14 mouse cellular contexts compared by ENCODE assay signal in the genomic region with DNA sequence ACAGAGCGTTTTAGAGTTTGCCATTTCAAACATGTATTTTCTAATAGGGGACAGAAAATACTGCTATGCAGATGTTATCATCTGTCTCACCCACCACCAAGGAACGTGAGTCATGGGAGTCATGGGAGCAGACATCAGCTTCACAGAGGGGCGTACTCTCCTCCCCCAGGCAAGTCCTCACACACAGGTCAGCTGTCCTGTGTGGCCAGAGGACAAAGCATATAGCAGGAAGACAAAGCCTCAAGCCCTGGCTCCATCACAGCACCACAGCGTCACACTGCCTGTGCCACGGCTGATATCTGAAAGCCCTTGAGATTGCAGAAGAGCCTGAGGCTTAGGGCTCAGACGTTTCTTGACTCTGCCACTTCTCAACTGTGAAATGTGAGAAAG. TPM values are rescaled to one million over a fixed set of nuclear protein-coding genes. Genes with fewer than 3 reads are reported as not detected.
"Had no signal": no experiment of that assay in that cellular context is flagged by ENCODE, and none has a peak within 500 bp of the region (broad histone marks: within the 10 kb centered on the region; RNA-seq: fewer than 3 reads in every experiment).

No protein-coding gene starts in this region.

- H3K36me3 ChIP-seq: limb, embryonic 12.5 days; liver, embryonic 13.5 days; midbrain, embryonic 15.5 days; neural tube, embryonic 12.5 days had no signal

- H3K4me1 ChIP-seq: limb, embryonic 12.5 days; liver, embryonic 13.5 days; midbrain, embryonic 15.5 days; neural tube, embryonic 12.5 days had no signal

- H3K9me3 ChIP-seq: limb, embryonic 12.5 days; liver, embryonic 13.5 days; megakaryocyte, embryonic 14.5 days; midbrain, embryonic 15.5 days; neural tube, embryonic 12.5 days had no signal

- H3K4me3 ChIP-seq: layer of hippocampus, adult 2 months; limb, embryonic 12.5 days; liver, embryonic 13.5 days; megakaryocyte, embryonic 14.5 days; midbrain, embryonic 15.5 days; neural tube, embryonic 12.5 days had no signal

- H3K27ac ChIP-seq: layer of hippocampus, adult 2 months; limb, embryonic 12.5 days; liver, embryonic 13.5 days; macrophage; midbrain, embryonic 15.5 days; neural tube, embryonic 12.5 days had no signal

- ATAC-seq: liver, postnatal 0 days; midbrain, embryonic 15.5 days had no signal

- H3K27me3 ChIP-seq: limb, embryonic 12.5 days; liver, embryonic 13.5 days; midbrain, embryonic 15.5 days; neural tube, embryonic 12.5 days had no signal

- H3K9ac ChIP-seq: limb, embryonic 12.5 days; liver, embryonic 13.5 days; liver, postnatal 0 days; midbrain, embryonic 15.5 days; neural tube, embryonic 12.5 days had no signal

- DNase-seq: kidney, adult 9 months; liver; liver, embryonic 13.5 days; liver, postnatal 0 days; thymus, postnatal 4 days had no signal

- H3K4me2 ChIP-seq: limb, embryonic 12.5 days; liver, embryonic 13.5 days; midbrain, embryonic 11.5 days; midbrain, embryonic 15.5 days; neural tube, embryonic 12.5 days had no signal

RNA-seq across cellular contexts. Expression of gene Vash1, which starts 49.7 kb away (rescaled TPM):
- total RNA-seq: monocyte, adult 5-6 weeks; neutrophil, adult 5-6 weeks had no signal
- polyA plus RNA-seq: macrophage had no signal
